Mouse (Mus musculus) E14TG2a.4 (cell line): Measurements from ENCODE around the gene Atl2.

Experiments used
- CTCF ChIP-seq: conservative IDR thresholded peaks from 2 replicates; pipeline ENCODE4 v1.5.1; 2014; ENCODE audit warnings: low read length
- NANOG ChIP-seq: IDR thresholded peaks from 2 replicates; pipeline ENCODE4 v1.6.1; 2014; ENCODE audit warnings: borderline replicate concordance, low read length, mixed read lengths
- POU5F1 ChIP-seq: IDR thresholded peaks from 2 replicates; pipeline ENCODE4 v1.6.1; 2014; ENCODE audit warnings: low read length, borderline replicate concordance

- TF ChIP-seq CTCF (no peak), POU5F1 (no peak), NANOG (no peak)
These were observed at the start of gene Atl2 for GRCm38 (mm10) chr17:79895911-79896423.
